Mouse (Mus musculus): ENCODE results near the gene Batf3.

The Batf3 gene

DNA sequence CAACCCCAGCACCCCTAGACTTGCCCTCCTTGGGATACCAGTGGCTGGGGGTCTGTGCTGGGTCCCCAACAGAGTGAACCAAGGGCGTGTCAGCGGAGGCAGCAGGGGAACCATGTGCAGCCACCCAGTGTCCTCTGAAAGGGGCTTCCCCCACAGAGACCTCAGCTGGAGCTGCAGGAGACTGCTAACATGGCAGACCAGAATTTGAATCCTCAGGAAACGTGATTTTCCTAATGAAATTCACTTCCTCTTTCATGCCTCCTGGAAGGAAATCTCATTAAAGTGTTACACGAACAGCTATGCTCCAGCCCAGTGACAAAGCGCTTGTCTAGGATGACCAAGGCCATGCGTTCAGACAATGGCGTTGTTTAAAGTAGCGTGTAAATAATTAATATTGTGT lies 10.7 kb upstream of the Batf3 start:
- no peak for DNase-seq (ENCODE audit: low spot score)

GRCm38 (mm10) chr1:191087955-191088354 lies 9.7 kb upstream of the Batf3 start:
- DNase-seq (ENCODE audit: low spot score), result no peak

DNA sequence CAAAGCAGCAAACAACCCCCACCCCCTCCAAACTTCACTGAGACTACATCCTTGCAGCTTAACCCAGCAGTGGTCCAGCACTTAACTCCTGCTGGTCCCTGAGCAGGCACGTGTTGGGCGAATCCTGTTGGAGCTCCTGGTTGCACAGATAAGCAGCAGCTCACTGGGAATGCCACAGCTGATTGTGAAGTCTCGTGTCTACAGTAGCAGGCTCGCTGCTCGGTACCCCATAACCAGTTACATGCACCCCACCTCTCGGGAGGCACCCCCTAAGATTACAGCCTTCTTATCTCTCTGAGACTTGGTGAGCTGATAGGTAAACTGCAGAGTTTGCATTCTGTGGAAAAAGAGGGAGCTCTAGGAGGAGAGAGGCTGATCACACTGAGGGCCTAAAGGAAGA lies 8.3 kb upstream of the Batf3 start:
- DNase-seq (ENCODE audit: low spot score), result no peak

GRCm38 (mm10) chr1:191092050-191092449 lies 5.6 kb upstream of the Batf3 start:
- DNase-seq (ENCODE audit: low spot score), result no peak

DNA sequence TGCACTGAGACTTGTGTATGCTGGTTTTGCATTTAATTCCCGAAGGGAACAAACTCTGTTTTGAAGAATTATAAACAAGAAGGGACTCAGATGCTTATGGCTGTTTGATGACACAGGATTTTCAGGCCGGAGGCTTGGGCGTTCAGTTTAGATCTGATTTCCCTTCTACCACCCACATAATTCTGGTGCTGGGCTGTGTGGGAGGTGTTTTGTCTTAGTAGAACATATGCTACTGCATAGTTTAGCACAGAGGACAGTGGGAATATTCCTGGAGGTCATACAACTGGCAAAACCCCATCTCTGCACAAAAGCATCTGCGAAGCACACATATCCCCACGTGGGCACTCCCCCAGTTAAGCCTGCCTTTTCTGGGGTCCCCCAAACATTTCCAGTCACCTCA lies 4.1 kb upstream of the Batf3 start:
- DNase-seq (ENCODE audit: low spot score), result no peak

DNA sequence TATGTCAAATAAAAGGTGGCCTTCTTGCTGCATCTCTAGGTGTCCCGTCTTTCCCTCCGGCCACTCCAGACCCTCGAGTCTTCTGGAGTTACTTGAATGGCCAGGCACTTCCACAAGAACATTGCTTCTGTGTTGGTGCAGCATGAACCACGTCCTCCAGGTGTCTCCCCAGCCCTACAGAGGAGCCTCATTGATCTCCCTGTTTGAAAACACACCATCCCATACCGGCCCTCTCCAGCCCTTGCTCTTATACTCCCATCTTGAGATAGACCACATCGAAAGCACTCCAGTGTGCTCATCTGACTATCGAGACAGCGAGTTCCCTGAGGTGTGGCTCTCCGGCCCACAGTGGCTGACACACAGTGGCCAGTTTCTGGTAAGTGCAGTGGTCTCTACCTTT lies 2.6 kb upstream of the Batf3 start:
- DNase-seq (ENCODE audit: low spot score), result no peak

GRCm38 (mm10) chr1:191096871-191097681 lies 571 bp upstream of the Batf3 start:
- DNase-seq (ENCODE audit: low spot score), result no peak

GRCm38 (mm10) chr1:191099114-191099513 lies 1.5 kb downstream of the Batf3 start:
- DNase-seq (ENCODE audit: low spot score), result peak; percentile 21

- DNase-seq (ENCODE audit: low spot score), result no peak
Observed at GRCm38 (mm10) chr1:191099772-191100291, 2.2 kb downstream of the Batf3 start.

- DNase-seq (ENCODE audit: low spot score), result no peak
Observed at GRCm38 (mm10) chr1:191102730-191103370, 5.2 kb downstream of the Batf3 start.

DNA sequence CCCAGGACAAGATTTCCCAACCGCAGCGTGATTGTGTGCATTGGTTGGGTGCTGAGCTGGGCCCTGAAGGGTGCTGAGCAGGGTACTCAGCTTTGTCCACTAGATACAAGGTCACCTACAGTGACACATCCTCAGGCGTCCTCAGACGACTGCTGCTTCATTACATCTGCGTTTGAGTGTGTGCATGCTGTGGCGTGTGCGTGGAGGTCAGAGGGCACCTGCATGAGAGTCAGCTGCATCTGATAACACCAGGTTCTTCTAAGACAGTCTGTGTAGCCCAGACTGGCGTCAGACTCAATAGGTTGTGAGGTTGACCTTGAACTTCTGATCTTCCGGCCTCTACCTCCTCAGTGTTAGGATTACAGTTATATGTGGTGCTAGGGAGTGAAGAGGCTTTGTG lies 7.6 kb downstream of the Batf3 start:
- DNase-seq (ENCODE audit: low spot score), result no peak

- DNase-seq (ENCODE audit: low spot score), result no peak
Observed at GRCm38 (mm10) chr1:191107306-191107705, 9.7 kb downstream of the Batf3 start.

DNA sequence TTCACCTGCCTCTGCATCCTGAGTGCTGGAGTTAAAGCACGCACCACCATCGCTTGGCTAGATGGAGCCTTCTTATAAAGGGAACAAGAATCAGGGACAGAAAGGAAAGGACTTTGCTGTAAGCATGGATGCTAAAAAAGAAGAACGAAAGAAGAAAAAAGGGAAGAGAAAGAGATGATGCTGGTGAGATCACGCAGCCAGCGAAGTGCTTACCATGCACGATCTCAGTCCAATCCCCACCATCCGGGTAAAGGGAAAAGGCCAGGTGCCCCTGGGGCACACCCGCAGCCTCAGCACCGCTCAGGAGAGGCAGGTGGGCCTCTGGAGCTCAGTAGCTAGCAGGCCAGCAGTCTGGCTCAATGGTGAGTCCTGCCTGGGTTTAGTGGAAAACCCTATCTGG lies 12.3 kb downstream of the Batf3 start:
- DNase-seq (ENCODE audit: low spot score), result no peak

GRCm38 (mm10) chr1:191111146-191111545 lies 13.5 kb downstream of the Batf3 start:
- no peak for DNase-seq (ENCODE audit: low spot score)

- DNase-seq (ENCODE audit: low spot score), result no peak
Observed at GRCm38 (mm10) chr1:191114868-191115267, 17.2 kb downstream of the Batf3 start.

- no peak for DNase-seq (ENCODE audit: low spot score)
Observed at GRCm38 (mm10) chr1:191115514-191116238, 18.0 kb downstream of the Batf3 start.

- no peak for DNase-seq (ENCODE audit: low spot score)
Observed at GRCm38 (mm10) chr1:191122744-191123143, 25.1 kb downstream of the Batf3 start.

GRCm38 (mm10) chr1:191123696-191124095 lies 26.0 kb downstream of the Batf3 start:
- no peak for DNase-seq (ENCODE audit: low spot score)

- no peak for DNase-seq (ENCODE audit: low spot score)
Observed at GRCm38 (mm10) chr1:191124288-191124687, 26.6 kb downstream of the Batf3 start.

- peak; percentile 83 for DNase-seq (ENCODE audit: low spot score)
Observed at GRCm38 (mm10) chr1:191125811-191126638, 28.4 kb downstream of the Batf3 start.

DNA sequence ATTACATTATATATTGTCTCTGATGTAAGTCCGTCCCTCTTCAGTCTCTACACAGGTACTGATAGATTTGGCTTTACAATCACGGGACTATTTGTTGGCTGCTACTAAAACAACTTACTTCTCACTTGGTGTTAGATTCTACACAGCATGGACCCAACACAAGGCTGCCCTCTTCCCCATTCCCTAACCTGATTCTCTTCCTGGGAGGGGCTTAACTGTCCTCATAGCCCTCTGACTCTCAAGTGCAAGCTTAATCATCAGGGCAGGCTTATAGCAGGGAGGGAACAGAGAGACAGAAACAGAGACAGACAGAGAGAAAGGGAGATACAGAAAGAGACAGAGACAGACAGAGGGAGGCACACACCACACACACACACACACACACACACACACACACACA lies 34.0 kb downstream of the Batf3 start:
- DNase-seq (ENCODE audit: low spot score), result no peak

DNA sequence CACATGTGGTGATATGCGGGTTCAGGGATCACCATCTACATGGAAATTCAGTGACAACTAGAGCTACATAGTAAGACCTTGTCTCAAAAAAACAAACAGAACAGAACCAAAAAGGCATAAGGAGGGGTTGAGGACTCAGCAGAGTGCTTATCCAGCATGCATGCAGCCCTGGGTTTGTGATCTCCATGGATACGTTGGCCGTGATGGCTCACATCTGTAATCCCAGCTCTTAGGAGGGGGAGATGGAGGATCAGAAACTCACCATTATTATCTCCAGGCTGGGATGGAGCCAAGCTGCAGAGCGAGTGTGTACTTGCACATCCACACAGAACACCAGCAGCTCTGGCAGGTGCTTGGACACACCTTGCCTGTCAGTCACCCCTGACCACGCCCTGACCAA lies 34.6 kb downstream of the Batf3 start:
- DNase-seq (ENCODE audit: low spot score), result no peak
